Mouse (Mus musculus): ENCODE data around the gene Pafah2.

DNA sequence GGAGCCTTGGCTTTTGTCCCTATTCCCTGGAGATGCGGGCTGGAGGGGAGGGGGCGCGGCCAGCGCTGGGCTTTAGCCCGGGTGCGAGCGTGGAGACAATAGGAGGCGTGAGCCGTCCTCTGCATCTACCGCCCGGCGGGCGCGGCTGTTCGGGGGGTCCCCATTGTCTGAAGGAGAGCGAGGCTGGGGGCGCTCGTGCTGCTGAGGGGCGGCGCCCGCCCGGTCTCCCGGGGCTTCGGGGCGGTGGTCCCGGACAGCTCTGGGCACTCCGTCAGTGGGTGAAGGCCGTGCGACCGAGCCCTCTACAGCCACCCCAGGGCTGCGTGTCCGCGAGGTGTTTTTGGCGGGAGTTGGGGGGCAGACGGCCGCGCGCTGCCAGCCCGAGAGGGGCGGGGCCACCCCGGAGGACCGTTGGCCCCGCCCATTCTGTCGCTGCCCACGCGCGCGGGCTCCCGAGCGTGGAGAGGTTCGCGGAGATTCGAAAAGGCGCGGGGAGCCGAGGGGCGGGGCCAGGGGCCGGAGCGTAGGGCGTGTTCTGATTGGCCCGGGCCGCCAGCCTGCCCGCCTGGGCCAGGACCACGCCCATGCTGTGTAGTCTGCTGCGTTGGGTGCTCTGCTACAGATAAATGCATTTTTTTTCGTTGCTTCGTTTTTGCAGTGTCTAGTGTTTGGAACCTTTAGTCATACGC lies 72.6 kb downstream of the Pafah2 start:
- TF ChIP-seq CTCF (IDR thresholded peaks at IDR 0.05; ENCODE audit: control insufficient read depth, insufficient read depth, low read length) (no peak), POLR2A (IDR thresholded peaks at IDR 0.05; ENCODE audit: borderline replicate concordance, control insufficient read depth, low read depth, low read length) (peak; percentile 49; the same call in 1 of the 2 replicates)

Measured in bone marrow, adult 2 months (tissue).